Mouse (Mus musculus): ENCODE data around the gene Foxn1. TPM values are rescaled to one million over a fixed set of nuclear protein-coding genes. Genes with fewer than 3 reads are reported as not detected.

Gene Foxn1
- polyA plus RNA-seq, 2 experiments from 2014 or later = not detected

DNA sequence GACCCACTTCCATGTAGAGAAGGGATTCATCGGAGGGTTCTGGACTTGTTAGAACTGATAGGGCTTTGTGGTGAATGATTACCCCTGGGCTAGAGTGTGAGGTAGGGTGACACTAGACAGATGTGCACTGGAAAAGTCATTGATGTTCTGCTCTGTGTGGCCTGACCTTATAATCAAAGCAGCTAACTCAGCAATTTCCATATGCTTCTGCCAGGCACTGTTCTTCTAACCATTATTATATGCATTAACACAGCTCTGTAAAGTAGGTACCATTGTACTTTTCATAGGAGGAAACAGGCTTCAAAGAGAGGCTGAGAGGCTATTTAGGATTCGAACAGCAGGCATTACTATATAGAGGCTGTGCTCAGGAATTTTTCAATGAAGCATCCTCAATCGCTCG lies 59.1 kb downstream of the Foxn1 start:
- no peak for ATAC-seq

DNA sequence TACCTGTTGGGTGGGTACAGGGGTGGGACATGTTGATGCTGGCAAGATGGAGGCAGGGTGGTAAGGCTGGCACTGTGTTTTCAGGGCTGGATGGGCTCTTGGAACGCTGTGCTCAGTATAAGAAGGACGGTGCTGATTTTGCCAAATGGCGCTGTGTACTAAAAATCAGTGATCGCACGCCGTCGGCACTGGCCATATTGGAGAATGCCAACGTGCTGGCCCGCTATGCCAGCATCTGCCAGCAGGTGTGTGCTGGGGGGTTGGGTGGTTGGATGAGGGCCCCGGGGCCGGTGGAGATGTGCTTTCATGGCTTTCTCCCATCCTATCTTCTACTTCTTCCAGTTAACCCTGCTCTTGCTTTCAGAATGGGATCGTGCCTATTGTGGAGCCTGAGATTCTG lies 61.4 kb downstream of the Foxn1 start:
- ATAC-seq = no peak

DNA sequence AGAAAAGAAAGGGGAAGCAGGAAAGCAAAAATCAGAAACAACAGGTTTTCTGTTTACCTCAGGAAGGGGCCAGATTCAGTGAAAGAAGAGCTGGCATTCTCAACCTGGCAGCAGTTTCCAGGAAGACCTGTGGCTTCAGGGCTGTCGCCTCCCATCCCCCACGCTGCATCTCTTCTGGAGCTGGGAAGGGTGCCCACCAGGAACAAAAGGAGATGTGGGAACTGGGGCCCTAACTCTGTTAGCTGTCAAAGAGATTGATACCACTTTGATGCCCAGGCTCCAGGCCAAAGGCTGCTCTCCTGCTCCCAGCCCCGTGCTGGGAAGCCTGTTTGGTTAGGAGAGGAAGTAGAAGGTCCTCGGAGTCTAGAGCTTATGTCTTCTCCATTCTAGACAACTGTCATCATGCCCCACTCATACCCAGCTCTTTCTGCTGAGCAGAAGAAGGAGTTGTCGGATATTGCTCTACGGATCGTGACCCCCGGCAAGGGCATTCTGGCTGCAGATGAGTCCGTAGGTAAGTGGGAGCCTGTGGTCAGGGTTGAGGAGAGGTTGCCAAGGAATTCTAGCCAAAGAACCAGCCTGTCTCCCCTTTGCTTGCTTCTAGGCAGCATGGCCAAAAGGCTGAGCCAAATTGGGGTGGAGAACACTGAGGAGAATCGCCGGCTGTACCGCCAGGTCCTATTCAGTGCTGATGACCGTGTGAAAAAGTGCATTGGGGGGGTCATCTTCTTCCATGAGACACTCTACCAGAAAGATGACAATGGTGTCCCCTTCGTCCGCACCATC lies 62.2 kb downstream of the Foxn1 start:
- no peak for ATAC-seq

DNA sequence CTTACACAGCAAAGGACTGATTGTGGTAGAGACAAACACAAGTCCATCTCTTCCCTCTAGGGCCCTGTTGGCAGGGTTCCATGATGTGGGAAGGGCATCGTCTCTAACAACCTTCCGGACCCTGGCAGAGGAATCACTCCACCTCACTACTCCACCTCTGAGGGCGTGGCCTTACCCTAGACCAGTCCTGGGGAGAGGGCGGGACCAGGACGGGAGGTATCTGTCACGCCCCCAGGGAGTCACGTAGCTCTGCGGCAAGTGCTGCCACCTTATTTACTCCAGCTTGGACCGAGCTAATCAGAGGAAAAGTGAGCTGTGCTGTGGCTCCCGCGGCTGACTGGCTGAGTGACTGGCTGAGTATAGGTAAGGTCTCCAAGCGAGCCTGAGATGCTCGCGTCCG lies 63.5 kb downstream of the Foxn1 start, which contains the start of gene Aldoc:
Gene Aldoc (plus strand): TSS at position 109 of the 400 bp plus-strand sequence.
- peak; percentile 99 for ATAC-seq

DNA sequence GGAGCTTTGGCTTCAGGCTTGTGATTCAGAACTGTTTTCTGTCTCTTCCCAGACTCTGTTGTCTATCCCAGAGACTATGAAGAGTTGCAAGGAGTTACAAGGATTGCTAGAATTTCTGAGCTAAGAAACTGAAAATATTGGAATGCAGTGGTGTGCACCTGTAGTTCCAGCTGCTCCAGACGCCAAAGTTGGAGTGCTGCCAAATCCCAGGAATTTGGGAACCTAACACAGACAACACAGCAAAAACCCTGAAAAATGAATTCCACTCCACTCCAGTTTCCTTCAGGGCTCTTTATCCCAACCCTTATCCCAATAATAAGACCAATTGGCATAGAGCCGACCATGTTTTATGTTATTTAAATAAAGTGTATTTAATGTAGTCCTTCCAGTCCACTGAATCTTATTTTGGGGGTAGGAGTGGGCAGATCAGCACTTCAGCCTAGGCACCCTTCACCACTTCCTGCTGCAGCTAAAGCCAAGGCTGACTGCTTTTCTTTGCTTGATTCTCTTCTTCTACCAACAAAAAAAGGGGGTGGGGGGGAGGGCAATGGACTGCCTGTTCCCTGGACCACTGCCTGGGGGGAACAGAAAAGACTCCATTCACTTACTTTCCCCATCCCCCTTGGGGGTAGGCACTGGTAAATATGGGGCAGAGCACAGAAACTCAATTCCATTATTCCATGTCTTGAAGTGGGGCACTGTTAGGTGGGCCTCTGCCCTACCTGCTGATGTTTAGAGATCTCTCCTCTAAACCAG lies 64.1 kb downstream of the Foxn1 start:
- ATAC-seq = no peak

DNA sequence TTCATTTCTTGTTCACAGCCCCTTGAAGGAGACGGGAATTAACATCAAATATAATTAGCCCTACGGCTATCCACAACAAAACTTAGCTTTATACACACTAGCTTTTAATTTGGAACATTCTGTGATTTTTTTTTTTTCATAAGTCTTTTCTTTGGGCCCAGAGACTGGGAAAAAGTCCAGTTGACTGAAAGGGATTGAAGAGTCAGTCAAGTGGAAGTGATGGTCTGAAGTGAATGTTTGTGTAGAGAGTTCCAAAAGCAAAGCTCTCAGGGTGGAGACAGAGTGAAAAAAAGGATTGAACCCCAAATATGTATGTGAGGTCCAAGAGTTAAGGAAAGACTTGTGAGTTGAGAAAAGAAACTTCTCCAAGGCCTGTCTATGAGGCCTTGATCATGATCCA lies 67.9 kb downstream of the Foxn1 start:
- no peak for ATAC-seq

DNA sequence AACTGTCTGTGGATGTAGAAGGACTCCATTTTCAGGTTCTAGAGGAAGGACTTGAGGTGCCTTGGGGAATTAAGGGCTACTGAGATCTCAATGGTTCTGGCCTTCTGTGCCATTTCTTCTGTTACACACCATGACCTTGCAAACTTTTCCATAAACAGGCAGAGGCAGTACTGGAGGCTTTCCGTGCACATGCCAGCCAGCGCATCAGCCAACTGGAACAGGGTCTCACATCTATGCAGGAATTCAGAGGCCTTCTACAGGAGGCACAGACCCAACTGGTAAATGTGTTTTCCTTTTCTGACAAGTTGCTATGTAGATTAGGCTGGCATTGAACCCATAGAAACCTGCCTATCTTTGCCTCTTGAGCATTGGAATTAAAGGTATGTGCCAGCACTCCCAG lies 72.7 kb downstream of the Foxn1 start:
- ATAC-seq = no peak

DNA sequence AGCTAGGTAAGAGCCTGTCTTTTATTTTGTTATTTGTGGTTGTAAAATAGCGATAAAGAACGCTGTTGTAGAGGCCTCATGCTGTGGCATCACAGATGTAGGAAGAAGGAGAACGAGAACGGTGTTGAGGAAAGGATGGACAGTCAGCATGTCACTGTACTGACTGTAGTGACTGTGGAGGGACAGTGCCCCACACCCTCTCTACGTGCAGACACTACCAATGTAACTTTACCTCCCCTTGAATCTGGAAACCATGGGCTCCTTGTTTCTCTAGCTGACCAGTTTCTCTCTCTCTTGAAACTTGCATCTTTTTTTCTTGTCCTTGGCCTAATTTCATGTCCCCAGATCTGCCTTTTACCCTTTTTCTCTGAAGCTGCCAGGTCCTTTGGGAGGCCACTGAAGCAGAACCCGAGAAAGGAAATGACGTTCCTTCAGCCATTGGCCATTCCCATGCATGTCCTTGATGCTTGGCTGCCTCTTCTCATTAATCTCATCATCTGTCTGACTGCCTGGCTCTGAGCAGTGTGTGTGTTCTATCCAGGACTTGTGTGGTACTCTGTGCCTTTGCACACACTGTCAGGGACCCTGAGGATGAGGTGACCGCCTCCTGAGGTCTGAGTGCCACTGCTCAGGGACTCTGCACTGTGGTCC lies 75.4 kb downstream of the Foxn1 start:
- ATAC-seq = no peak

Other genes with a start within 250 kb of the Foxn1 start
- 1 to 10 TPM; 3.4 to 5.0 TPM for gene Traf4, start 221.0 kb downstream of the Foxn1 start, polyA plus RNA-seq (2017; shearing (Covaris generic))
- gene Nek8, start 209.9 kb downstream of the Foxn1 start, polyA plus RNA-seq (2017; shearing (Covaris generic)) = 10 to 100 TPM in 1 of 2 experiments, 1 to 10 TPM in 1; 9.4 to 13.2 TPM
- 1 to 10 TPM; 2.3 to 4.3 TPM for gene Tlcd1, start 209.8 kb downstream of the Foxn1 start, polyA plus RNA-seq (2017; shearing (Covaris generic))
- 1,000 to 10,000 TPM; 3,988 to 4,036 TPM for gene Rpl23a, start 203.0 kb downstream of the Foxn1 start, polyA plus RNA-seq (2017; shearing (Covaris generic))
- gene Rab34, start 198.1 kb downstream of the Foxn1 start, polyA plus RNA-seq (2017; shearing (Covaris generic)) = not detected
- gene Proca1, start 193.2 kb downstream of the Foxn1 start, polyA plus RNA-seq (2017; shearing (Covaris generic)) = 1 to 10 TPM in 1 of 2 experiments, under 1 TPM in 1; 0.49 to 2.5 TPM
- gene Sdf2, start 140.8 kb downstream of the Foxn1 start, polyA plus RNA-seq (2017; shearing (Covaris generic)) = 100 to 1,000 TPM; 102 to 108 TPM
- 10 to 100 TPM; 14.4 to 18.0 TPM for gene Supt6, start 140.6 kb downstream of the Foxn1 start, polyA plus RNA-seq (2017; shearing (Covaris generic))
- gene 2610507B11Rik, start 124.8 kb downstream of the Foxn1 start, polyA plus RNA-seq (2017; shearing (Covaris generic)) = 10 to 100 TPM; 21.1 to 38.7 TPM
- 1 to 10 TPM in 1 of 2 experiments, under 1 TPM in 1; 0.65 to 1.2 TPM for gene BC030499, start 95.7 kb downstream of the Foxn1 start, polyA plus RNA-seq (2017; shearing (Covaris generic))
- 1 to 10 TPM; 7.3 to 7.4 TPM for gene Spag5, start 85.0 kb downstream of the Foxn1 start, polyA plus RNA-seq (2017; shearing (Covaris generic))
- gene Aldoc, start 63.6 kb downstream of the Foxn1 start, polyA plus RNA-seq (2017; shearing (Covaris generic)) = 1 to 10 TPM; 5.6 to 8.6 TPM
- gene Pigs, start 58.1 kb downstream of the Foxn1 start, polyA plus RNA-seq (2017; shearing (Covaris generic)) = 10 to 100 TPM; 43.6 to 66.6 TPM
- gene Unc119, start 43.1 kb downstream of the Foxn1 start, polyA plus RNA-seq (2017; shearing (Covaris generic)) = 10 to 100 TPM; 17.0 to 17.6 TPM
- not detected for gene Slc13a2, start 35.7 kb upstream of the Foxn1 start, polyA plus RNA-seq (2017; shearing (Covaris generic))
- 1 to 10 TPM; 1.0 to 1.4 TPM for gene Slc46a1, start 79.1 kb upstream of the Foxn1 start, polyA plus RNA-seq (2017; shearing (Covaris generic))
- gene Sarm1, start 111.2 kb upstream of the Foxn1 start, polyA plus RNA-seq (2017; shearing (Covaris generic)) = 1 to 10 TPM; 1.0 to 1.7 TPM
- gene Vtn, start 112.5 kb upstream of the Foxn1 start, polyA plus RNA-seq (2017; shearing (Covaris generic)) = not detected
- not detected for gene Sebox, start 116.9 kb upstream of the Foxn1 start, polyA plus RNA-seq (2017; shearing (Covaris generic))
- gene Tmem199, start 125.6 kb upstream of the Foxn1 start, polyA plus RNA-seq (2017; shearing (Covaris generic)) = 10 to 100 TPM; 47.9 to 58.6 TPM
- 10 to 100 TPM; 11.2 to 12.9 TPM for gene Poldip2, start 125.6 kb upstream of the Foxn1 start, polyA plus RNA-seq (2017; shearing (Covaris generic))
- 10 to 100 TPM; 12.1 to 14.6 TPM for gene Tnfaip1, start 149.8 kb upstream of the Foxn1 start, polyA plus RNA-seq (2017; shearing (Covaris generic))
- gene Ift20, start 149.8 kb upstream of the Foxn1 start, polyA plus RNA-seq (2017; shearing (Covaris generic)) = 100 to 1,000 TPM; 114 to 134 TPM
- gene Tmem97, start 164.2 kb upstream of the Foxn1 start, polyA plus RNA-seq (2017; shearing (Covaris generic)) = 10 to 100 TPM; 23.3 to 28.4 TPM

Measured in activated CD4-positive, CD25-positive, alpha-beta regulatory T cell, adult 4 months (primary cell).